Mouse (Mus musculus): ENCODE measurements around the gene Hs2st1. TPM values are rescaled to one million over a fixed set of nuclear protein-coding genes. Genes with fewer than 3 reads are reported as not detected.
A peak's percentile ranks its signal among the peaks of the same experiment; 100 is the strongest.

Gene Hs2st1
- polyA plus RNA-seq, 1 experiment from 2014 or later = 10.5 TPM

- 0 out of 2 replicates have a peak, but pooled peaks cover 10% of the 10 kb centered on the region for H3K4me1 ChIP-seq (ENCODE audit: control insufficient read depth, insufficient read depth, low read length)
- no peaks in the 10 kb centered on the region for H3K27me3 ChIP-seq (ENCODE audit: control insufficient read depth, insufficient read depth, low read length)
- no peak overlapping the region for H3K9ac ChIP-seq (ENCODE audit: low read length)
- no peaks in the 10 kb centered on the region for H3K9me3 ChIP-seq (replicated peaks; ENCODE audit: control insufficient read depth, low read length)
- H3K4me2 ChIP-seq (ENCODE audit: low read depth, low read length) = no peak overlapping the region
- no peak overlapping the region for H3K4me3 ChIP-seq (replicated peaks; ENCODE audit: low read length)
- no peak overlapping the region for H3K27ac ChIP-seq (ENCODE audit: low read length)
- H3K36me3 ChIP-seq (ENCODE audit: control insufficient read depth, insufficient read depth, low read length) = no peaks in the 10 kb centered on the region
- 73% methylated on average over 10 of the region's 10 CpGs for WGBS
- ATAC-seq (ENCODE audit: insufficient read depth, low FRiP score) = no peak
These were observed 107.3 kb downstream of the Hs2st1 start for GRCm38 (mm10) chr3:144462679-144463078.

- Histone ChIP-seq H3K36me3 (ENCODE audit: control insufficient read depth, insufficient read depth, low read length) (no peaks in the 10 kb centered on the region), H3K4me2 (ENCODE audit: low read depth, low read length) (peak overlapping the region; percentile 16), H3K9ac (ENCODE audit: low read length) (no peak overlapping the region; the same call in 1 of the 2 replicates), H3K27me3 (ENCODE audit: control insufficient read depth, insufficient read depth, low read length) (no peaks in the 10 kb centered on the region), H3K4me1 (ENCODE audit: control insufficient read depth, insufficient read depth, low read length) (0 out of 2 replicates have a peak, but pooled peaks cover 10% of the 10 kb centered on the region), H3K27ac (ENCODE audit: low read length) (peak overlapping the region; percentile 43; the same call in 1 of the 2 replicates), H3K9me3 (replicated peaks; ENCODE audit: control insufficient read depth, low read length) (no peaks in the 10 kb centered on the region), H3K4me3 (replicated peaks; ENCODE audit: low read length) (peak overlapping the region; percentile 12; the same call in 1 of the 2 replicates)
- ATAC-seq (ENCODE audit: insufficient read depth, low FRiP score) = no peak
- 38% methylated on average over 5 of the region's 5 CpGs for WGBS
These were observed 109.7 kb downstream of the Hs2st1 start for GRCm38 (mm10) chr3:144460183-144460788.

GRCm38 (mm10) chr3:144459285-144459697 is 110.7 kb downstream of the Hs2st1 start:
- Histone ChIP-seq H3K4me2 (ENCODE audit: low read depth, low read length) (peak overlapping the region; percentile 16), H3K36me3 (ENCODE audit: control insufficient read depth, insufficient read depth, low read length) (no peaks in the 10 kb centered on the region), H3K4me3 (replicated peaks; ENCODE audit: low read length) (peak overlapping the region; percentile 12), H3K4me1 (ENCODE audit: control insufficient read depth, insufficient read depth, low read length) (0 out of 2 replicates have a peak, but pooled peaks cover 10% of the 10 kb centered on the region), H3K27ac (ENCODE audit: low read length) (peak overlapping the region; percentile 43), H3K27me3 (ENCODE audit: control insufficient read depth, insufficient read depth, low read length) (no peaks in the 10 kb centered on the region), H3K9ac (ENCODE audit: low read length) (peak overlapping the region; percentile 24; the same call in 1 of the 2 replicates), H3K9me3 (replicated peaks; ENCODE audit: control insufficient read depth, low read length) (no peaks in the 10 kb centered on the region)
- peak; percentile 65; the same call in 1 of the 2 replicates for ATAC-seq (ENCODE audit: insufficient read depth, low FRiP score)
- WGBS = 28% methylated on average over 8 of the region's 8 CpGs

GRCm38 (mm10) chr3:144453701-144454430 is 116.1 kb downstream of the Hs2st1 start:
- ATAC-seq (ENCODE audit: insufficient read depth, low FRiP score) = peak; percentile 58; the same call in 1 of the 2 replicates
- H3K27ac ChIP-seq (ENCODE audit: low read length) = no peak overlapping the region
- WGBS = 55% methylated on average over 19 of the region's 19 CpGs

GRCm38 (mm10) chr3:144448977-144449376 is 121.0 kb downstream of the Hs2st1 start:
- H3K4me3 ChIP-seq (replicated peaks; ENCODE audit: low read length) = no peak overlapping the region
- H3K36me3 ChIP-seq (ENCODE audit: control insufficient read depth, insufficient read depth, low read length) = no peaks in the 10 kb centered on the region
- H3K9ac ChIP-seq (ENCODE audit: low read length) = no peak overlapping the region
- no peak overlapping the region for H3K27ac ChIP-seq (ENCODE audit: low read length)
- WGBS = 92% methylated on average over 6 of the region's 6 CpGs
- H3K27me3 ChIP-seq (ENCODE audit: control insufficient read depth, insufficient read depth, low read length) = no peaks in the 10 kb centered on the region
- ATAC-seq (ENCODE audit: insufficient read depth, low FRiP score) = no peak
- H3K9me3 ChIP-seq (replicated peaks; ENCODE audit: control insufficient read depth, low read length) = no peaks in the 10 kb centered on the region
- H3K4me1 ChIP-seq (ENCODE audit: control insufficient read depth, insufficient read depth, low read length) = 0 out of 2 replicates have a peak, but pooled peaks cover 3% of the 10 kb centered on the region
- H3K4me2 ChIP-seq (ENCODE audit: low read depth, low read length) = no peak overlapping the region

More at GRCm38 (mm10) chr3:144453701-144454430, 116.1 kb downstream of the Hs2st1 start:
- no peaks in the 10 kb centered on the region for H3K9me3 ChIP-seq (replicated peaks; ENCODE audit: control insufficient read depth, low read length)
- no peak overlapping the region for H3K4me2 ChIP-seq (ENCODE audit: low read depth, low read length)
- H3K4me3 ChIP-seq (replicated peaks; ENCODE audit: low read length) = no peak overlapping the region
- H3K27me3 ChIP-seq (ENCODE audit: control insufficient read depth, insufficient read depth, low read length) = no peaks in the 10 kb centered on the region
- no peaks in the 10 kb centered on the region for H3K36me3 ChIP-seq (ENCODE audit: control insufficient read depth, insufficient read depth, low read length)
- H3K4me1 ChIP-seq (ENCODE audit: control insufficient read depth, insufficient read depth, low read length) = 0 out of 2 replicates have a peak, but pooled peaks cover 4% of the 10 kb centered on the region
- H3K9ac ChIP-seq (ENCODE audit: low read length) = no peak overlapping the region

GRCm38 (mm10) chr3:144447917-144448316 is 122.1 kb downstream of the Hs2st1 start:
- 87% methylated on average over 9 of the region's 9 CpGs for WGBS
- Histone ChIP-seq H3K27me3 (ENCODE audit: control insufficient read depth, insufficient read depth, low read length) (no peaks in the 10 kb centered on the region), H3K9me3 (replicated peaks; ENCODE audit: control insufficient read depth, low read length) (no peaks in the 10 kb centered on the region), H3K27ac (ENCODE audit: low read length) (no peak overlapping the region), H3K4me1 (ENCODE audit: control insufficient read depth, insufficient read depth, low read length) (0 out of 2 replicates have a peak, but pooled peaks cover 3% of the 10 kb centered on the region), H3K36me3 (ENCODE audit: control insufficient read depth, insufficient read depth, low read length) (no peaks in the 10 kb centered on the region), H3K9ac (ENCODE audit: low read length) (no peak overlapping the region), H3K4me3 (replicated peaks; ENCODE audit: low read length) (no peak overlapping the region), H3K4me2 (ENCODE audit: low read depth, low read length) (no peak overlapping the region)
- no peak for ATAC-seq (ENCODE audit: insufficient read depth, low FRiP score)

GRCm38 (mm10) chr3:144446081-144446634 is 123.8 kb downstream of the Hs2st1 start:
- Histone ChIP-seq H3K27ac (ENCODE audit: low read length) (no peak overlapping the region), H3K9ac (ENCODE audit: low read length) (no peak overlapping the region), H3K27me3 (ENCODE audit: control insufficient read depth, insufficient read depth, low read length) (no peaks in the 10 kb centered on the region), H3K4me1 (ENCODE audit: control insufficient read depth, insufficient read depth, low read length) (0 out of 2 replicates have a peak, but pooled peaks cover 3% of the 10 kb centered on the region), H3K9me3 (replicated peaks; ENCODE audit: control insufficient read depth, low read length) (no peaks in the 10 kb centered on the region), H3K4me3 (replicated peaks; ENCODE audit: low read length) (no peak overlapping the region), H3K4me2 (ENCODE audit: low read depth, low read length) (no peak overlapping the region), H3K36me3 (ENCODE audit: control insufficient read depth, insufficient read depth, low read length) (no peaks in the 10 kb centered on the region)
- 69% methylated on average over 14 of the region's 14 CpGs for WGBS
- ATAC-seq (ENCODE audit: insufficient read depth, low FRiP score) = no peak; the same call in 1 of the 2 replicates

GRCm38 (mm10) chr3:144437871-144438398 is 132.0 kb downstream of the Hs2st1 start:
- no peaks in the 10 kb centered on the region for H3K4me1 ChIP-seq (ENCODE audit: control insufficient read depth, insufficient read depth, low read length)
- H3K27me3 ChIP-seq (ENCODE audit: control insufficient read depth, insufficient read depth, low read length) = no peaks in the 10 kb centered on the region
- H3K9ac ChIP-seq (ENCODE audit: low read length) = no peak overlapping the region
- WGBS = 90% methylated on average over 14 of the region's 14 CpGs
- ATAC-seq (ENCODE audit: insufficient read depth, low FRiP score) = no peak
- no peaks in the 10 kb centered on the region for H3K9me3 ChIP-seq (replicated peaks; ENCODE audit: control insufficient read depth, low read length)
- no peak overlapping the region for H3K4me3 ChIP-seq (replicated peaks; ENCODE audit: low read length)
- 0 out of 2 replicates have a peak, but pooled peaks cover 5% of the 10 kb centered on the region for H3K36me3 ChIP-seq (ENCODE audit: control insufficient read depth, insufficient read depth, low read length)
- no peak overlapping the region for H3K4me2 ChIP-seq (ENCODE audit: low read depth, low read length)
- H3K27ac ChIP-seq (ENCODE audit: low read length) = no peak overlapping the region

Measured in stomach, embryonic 16.5 days (tissue).